Mouse (Mus musculus) heart, adult 8-10 months (tissue): ENCODE data around the gene Gm37240. TPM values are rescaled to one million over a fixed set of nuclear protein-coding genes. Genes with fewer than 3 reads are reported as not detected.

Experiments used
- DNase-seq: peaks from one replicate; pipeline ENCODE4 v3.0.0; 2022; ENCODE audit warnings: low spot score
- total RNA-seq, 4 experiments: library from RNA; stranded (reverse); gene quantifications; 2 replicates each; pipeline ENCODE4 v1.2.4; 2022

Gene Gm37240
- total RNA-seq, 4 experiments from 2014 or later = 36.8 to 49.5 (median 39.2) TPM

- no peak for DNase-seq
Measured at GRCm38 (mm10) chr3:85196591-85196990, 690.7 kb downstream of the Gm37240 start.

GRCm38 (mm10) chr3:85195068-85195481, 692.2 kb downstream of the Gm37240 start:
- peak; percentile 50 for DNase-seq

- no peak for DNase-seq
Measured at GRCm38 (mm10) chr3:85189791-85190190, 697.5 kb downstream of the Gm37240 start.

GRCm38 (mm10) chr3:85188364-85188763, 699.0 kb downstream of the Gm37240 start:
- DNase-seq = no peak

GRCm38 (mm10) chr3:85186661-85187076, 700.6 kb downstream of the Gm37240 start:
- no peak for DNase-seq

- no peak for DNase-seq
Measured at GRCm38 (mm10) chr3:85185827-85186226, 701.5 kb downstream of the Gm37240 start.

GRCm38 (mm10) chr3:85184916-85185315, 702.4 kb downstream of the Gm37240 start:
- DNase-seq = no peak

- no peak for DNase-seq
Measured at GRCm38 (mm10) chr3:85184151-85184550, 703.2 kb downstream of the Gm37240 start.

GRCm38 (mm10) chr3:85176736-85177135, 710.6 kb downstream of the Gm37240 start:
- no peak for DNase-seq

- DNase-seq = no peak
Measured at GRCm38 (mm10) chr3:85174542-85175469, 712.5 kb downstream of the Gm37240 start.

- DNase-seq = no peak
Measured at GRCm38 (mm10) chr3:85173441-85174071, 713.8 kb downstream of the Gm37240 start.

GRCm38 (mm10) chr3:85172532-85172931, 714.8 kb downstream of the Gm37240 start:
- no peak for DNase-seq

GRCm38 (mm10) chr3:85172096-85172495, 715.2 kb downstream of the Gm37240 start:
- DNase-seq = no peak

GRCm38 (mm10) chr3:85168816-85169215, 718.5 kb downstream of the Gm37240 start:
- DNase-seq = no peak

GRCm38 (mm10) chr3:85164931-85165330, 722.4 kb downstream of the Gm37240 start:
- DNase-seq = no peak

- DNase-seq = no peak
Measured at GRCm38 (mm10) chr3:85163396-85163795, 723.9 kb downstream of the Gm37240 start.

GRCm38 (mm10) chr3:85162430-85162829, 724.9 kb downstream of the Gm37240 start:
- no peak for DNase-seq

- DNase-seq = no peak
Measured at GRCm38 (mm10) chr3:85160816-85161215, 726.5 kb downstream of the Gm37240 start.

- no peak for DNase-seq
Measured at GRCm38 (mm10) chr3:85159631-85160030, 727.7 kb downstream of the Gm37240 start.

GRCm38 (mm10) chr3:85148816-85149215, 738.5 kb downstream of the Gm37240 start:
- no peak for DNase-seq

- DNase-seq = no peak
Measured at GRCm38 (mm10) chr3:85148038-85148550, 739.2 kb downstream of the Gm37240 start.

- no peak for DNase-seq
Measured at GRCm38 (mm10) chr3:85145568-85145967, 741.8 kb downstream of the Gm37240 start.

- DNase-seq = no peak
Measured at GRCm38 (mm10) chr3:85145076-85145475, 742.2 kb downstream of the Gm37240 start.
